Mouse (Mus musculus): ENCODE results near the gene Fance.

GRCm38 (mm10) chr17:28279780-28280422 is 33.4 kb upstream of the Fance start:
- TF ChIP-seq POLR2A (IDR thresholded peaks at IDR 0.05; ENCODE audit: low read depth, low read length) (no peak; the same call in none of the 2 replicates), CTCF (IDR thresholded peaks at IDR 0.05; ENCODE audit: extremely low read depth, insufficient read length, insufficient replicate concordance, low read depth, low read length) (0 out of 2 replicates have a peak, but pooled peaks have one; percentile 18)
